Mouse (Mus musculus): Measurements from ENCODE around the gene Gm13306. TPM values are rescaled to one million over a fixed set of nuclear protein-coding genes. Genes with fewer than 3 reads are reported as not detected.
"Not testable (repeated sequence)": the region's sequence is repeated elsewhere in the genome, so short reads cannot be mapped to it uniquely, and the experiment has no call there.

Gm13306 gene
- not detected in 2 replicates for total RNA-seq (2017)

DNA sequence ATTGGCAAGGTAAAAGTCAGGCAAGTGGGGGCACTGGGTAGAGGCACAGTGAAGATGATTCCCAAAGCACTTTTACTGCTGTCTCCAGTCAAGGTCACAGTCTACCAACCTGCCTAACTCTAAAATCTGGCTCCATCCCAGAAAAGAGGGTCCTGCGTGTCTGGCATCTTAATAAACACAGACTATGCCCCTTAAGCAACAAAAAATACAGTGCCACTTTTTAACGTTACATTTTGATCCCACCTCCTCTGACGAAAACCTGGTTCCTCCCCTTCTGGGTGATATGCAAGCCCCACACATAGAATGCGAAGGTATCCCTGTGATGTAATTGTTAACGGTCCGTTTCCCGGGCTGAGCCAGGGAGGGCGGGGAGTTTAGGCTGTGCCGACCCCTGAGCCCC lies at the start of gene Gm13306:
Gene Gm13306 (plus strand): TSS at position 301 of the 400 bp plus-strand sequence.
- ATAC-seq (replicated peaks; ENCODE audit: low read depth, poor library complexity, severe bottlenecking) = not testable (repeated sequence)

- ATAC-seq (replicated peaks; ENCODE audit: low read depth, poor library complexity, severe bottlenecking) = not testable (repeated sequence)
Observed at GRCm38 (mm10) chr4:42114517-42114916, 38.7 kb upstream of the Gm13306 start, which contains the start of gene Gm13304. Gene Gm13304 (plus strand): TSS chr4:42114817.

DNA sequence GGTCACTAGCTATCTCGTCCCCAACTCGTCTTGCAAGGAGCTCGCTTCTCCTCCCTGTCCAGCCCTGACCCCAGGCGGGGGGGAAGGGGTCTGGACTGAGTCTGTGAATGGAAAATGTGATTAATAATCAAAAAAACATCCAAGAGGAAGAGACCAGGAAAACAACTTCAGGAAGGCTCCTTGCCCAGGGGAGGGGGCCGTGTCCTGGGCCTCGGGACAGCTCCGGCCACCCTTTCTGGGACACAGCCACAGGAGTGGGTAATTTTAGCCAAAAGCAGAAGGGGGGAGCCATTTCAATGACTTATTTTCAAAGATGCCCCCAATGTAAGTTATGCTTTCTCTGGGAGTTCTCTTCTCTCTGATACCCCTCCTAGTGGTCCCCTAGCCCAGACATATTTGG lies 15.3 kb downstream of the Gm13306 start, which contains the start of gene Gm13305:
Gene Gm13305 (minus strand): TSS at position 101 of the 400 bp plus-strand sequence.
- ATAC-seq (replicated peaks; ENCODE audit: low read depth, poor library complexity, severe bottlenecking) = not testable (repeated sequence)

DNA sequence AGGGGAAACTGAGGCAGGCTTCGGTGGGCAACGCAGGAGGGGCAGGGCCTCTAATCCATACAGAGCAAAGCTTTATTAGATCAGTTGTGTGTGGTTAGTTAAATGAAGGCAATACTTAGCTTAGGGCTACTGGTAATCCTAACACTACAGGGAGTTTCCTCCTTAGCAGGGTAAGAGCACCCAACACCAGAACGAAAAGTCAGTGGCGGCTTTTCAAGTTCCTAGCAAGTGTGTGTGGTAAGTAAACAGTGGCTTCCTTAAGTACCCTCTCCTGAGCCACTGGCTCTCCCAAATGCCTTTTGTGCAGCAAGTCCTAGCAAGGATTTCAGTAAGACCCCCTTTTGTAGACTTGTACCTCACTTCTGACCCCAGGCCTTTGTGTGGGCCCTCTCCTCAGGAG lies 25.0 kb downstream of the Gm13306 start:
- not testable (repeated sequence) for ATAC-seq (replicated peaks; ENCODE audit: low read depth, poor library complexity, severe bottlenecking)

- not testable (repeated sequence) for ATAC-seq (replicated peaks; ENCODE audit: low read depth, poor library complexity, severe bottlenecking)
Observed at GRCm38 (mm10) chr4:42183234-42184197, 30.3 kb downstream of the Gm13306 start.

GRCm38 (mm10) chr4:42184324-42184979 lies 31.2 kb downstream of the Gm13306 start:
- not testable (repeated sequence) for ATAC-seq (replicated peaks; ENCODE audit: low read depth, poor library complexity, severe bottlenecking)

GRCm38 (mm10) chr4:42184980-42185372 lies 31.7 kb downstream of the Gm13306 start:
- not testable (repeated sequence) for ATAC-seq (replicated peaks; ENCODE audit: low read depth, poor library complexity, severe bottlenecking)

Other genes with a start within 250 kb of the Gm13306 start
- gene Gm21541, start 249.8 kb upstream of the Gm13306 start, total RNA-seq (2017) = not detected in 2 replicates
- 0.37 and 2.8 TPM in 2 replicates for gene Gm20878, start 211.9 kb upstream of the Gm13306 start, total RNA-seq (2017)
- not detected in 2 replicates for gene Fam205a4, start 187.4 kb upstream of the Gm13306 start, total RNA-seq (2017)
- 0.49 TPM in 1 of 2 replicates, not detected in the other for gene Gm21093, start 118.7 kb upstream of the Gm13306 start, total RNA-seq (2017)
- gene Gm3893, start 62.2 kb upstream of the Gm13306 start, total RNA-seq (2017) = not detected in 2 replicates
- gene Gm13304, start 38.6 kb upstream of the Gm13306 start, total RNA-seq (2017) = not detected in 2 replicates
- 0.23 and 1.1 TPM in 2 replicates for gene Gm13305, start 15.2 kb downstream of the Gm13306 start, total RNA-seq (2017)
- gene Gm10600, start 87.2 kb downstream of the Gm13306 start, total RNA-seq (2017) = not detected in 2 replicates
- gene Ccl21b, start 102.3 kb downstream of the Gm13306 start, total RNA-seq (2017) = not detected in 2 replicates
- not detected in 2 replicates for gene Gm21953, start 140.8 kb downstream of the Gm13306 start, total RNA-seq (2017)
- 0.18 TPM in 1 of 2 replicates, not detected in the other for gene Fam205a3, start 164.9 kb downstream of the Gm13306 start, total RNA-seq (2017)

All from common myeloid progenitor, adult 5-6 weeks (primary cell).